Mouse (Mus musculus) liver, postnatal 0 days (tissue): ENCODE data around the gene Gxylt1. TPM values are rescaled to one million over a fixed set of nuclear protein-coding genes. Genes with fewer than 3 reads are reported as not detected.
"Not testable (repeated sequence)": the region's sequence is repeated elsewhere in the genome, so short reads cannot be mapped to it uniquely, and the experiment has no call there.

Source experiments
- ATAC-seq: fragments of 200-750 bp; cut with Nextera tagmentation; 2 replicates; pipeline ENCODE4 v1.8.0; 2017; ENCODE audit warnings: mild to moderate bottlenecking, moderate library complexity
- DNase-seq: peaks from one replicate; pipeline ENCODE4 v3.0.0-alpha.2; 2016
- H3K27ac ChIP-seq: fragments of 300-500 bp; sonication (generic); 2 replicates; pipeline ENCODE4 v1.5.1; 2014; ENCODE audit warnings: antibody characterized with exemption, moderate library complexity, mild to moderate bottlenecking, low read depth
- H3K27me3 ChIP-seq: fragments of 300-500 bp; sonication (generic); 2 replicates; pipeline ENCODE4 v1.6.1; 2014; ENCODE audit warnings: low read length, control low read depth, mixed read lengths; ENCODE audit not compliant: insufficient read depth
- H3K36me3 ChIP-seq: fragments of 300-500 bp; sonication (generic); replicated peaks from 2 replicates; pipeline ENCODE4 v1.6.1; 2014; ENCODE audit warnings: mild to moderate bottlenecking, control low read depth, low read length, moderate library complexity, mixed read lengths; ENCODE audit not compliant: insufficient read depth
- H3K4me1 ChIP-seq: fragments of 300-500 bp; sonication (generic); 2 replicates; pipeline ENCODE4 v1.6.1; 2014; ENCODE audit warnings: antibody characterized with exemption, mild to moderate bottlenecking, control low read depth; ENCODE audit not compliant: insufficient read depth
- H3K4me2 ChIP-seq: fragments of 300-500 bp; sonication (generic); 2 replicates; pipeline ENCODE4 v1.6.1; 2014; ENCODE audit warnings: low read depth, mild to moderate bottlenecking, low read length, moderate library complexity, mixed read lengths
- H3K4me3 ChIP-seq: fragments of 300-500 bp; sonication (generic); 2 replicates; pipeline ENCODE4 v1.5.1; 2014; ENCODE audit warnings: low read depth, low read length
- H3K9ac ChIP-seq: fragments of 300-500 bp; sonication (generic); replicated peaks from 2 replicates; pipeline ENCODE4 v1.6.1; 2014; ENCODE audit warnings: mild to moderate bottlenecking, moderate library complexity
- H3K9me3 ChIP-seq: fragments of 300-500 bp; sonication (generic); 2 replicates; pipeline ENCODE4 v1.6.1; 2016; ENCODE audit warnings: mild to moderate bottlenecking, control low read depth, low read length, mixed read lengths
- CTCF ChIP-seq: sonication (generic); IDR thresholded peaks from 2 replicates; pipeline ENCODE4 v1.5.1; 2016; ENCODE audit warnings: antibody characterized with exemption, low read depth
- EP300 ChIP-seq: IDR thresholded peaks from 2 replicates; pipeline ENCODE4 v1.6.1; 2016; ENCODE audit warnings: antibody characterized with exemption, low read depth, mild to moderate bottlenecking
- WGBS: fragments of 180-500 bp; shearing (Covaris S2); extraction: QIAGEN DNeasy Blood & Tissue Kit; methylation state at CpG from one replicate; pipeline ENCODE4 v1.1.7; 2014; ENCODE audit not compliant: insufficient replicate concordance; 5-methylcytosine and 5-hydroxymethylcytosine counted together
- polyA plus RNA-seq: library from polyadenylated mRNA; unstranded; fragments of >200 nt; fragmentation: Nextera tagmentation; extraction: Ambion mirVana; gene quantifications from 2 replicates; pipeline ENCODE4 v1.2.1, GENCODE M21; 2015

The Gxylt1 gene
- polyA plus RNA-seq, 1 experiment from 2014 or later, result 2.0 TPM

- no peak for ATAC-seq
- Histone ChIP-seq H3K9me3 (no peaks in the 10 kb centered on the region), H3K27ac (no peak overlapping the region), H3K4me1 (no peaks in the 10 kb centered on the region), H3K36me3 (peaks cover 22% of the 10 kb centered on the region), H3K9ac (no peak overlapping the region), H3K4me2 (no peak overlapping the region), H3K4me3 (no peak overlapping the region), H3K27me3 (no peaks in the 10 kb centered on the region)
- no peak for DNase-seq
- TF ChIP-seq EP300 (no peak), CTCF (no peak)
- WGBS, result 64% methylated on average over 8 of the region's 8 CpGs
Observed at GRCm38 (mm10) chr15:93259933-93260332, 15.0 kb downstream of the Gxylt1 start.

GRCm38 (mm10) chr15:93255295-93255694 lies 19.7 kb downstream of the Gxylt1 start:
- peaks cover 26% of the 10 kb centered on the region for H3K36me3 ChIP-seq
- 84% methylated on average over 10 of the region's 10 CpGs for WGBS

GRCm38 (mm10) chr15:93253172-93253571 lies 21.8 kb downstream of the Gxylt1 start:
- no peak overlapping the region for H3K9ac ChIP-seq
- H3K27me3 ChIP-seq, result no peaks in the 10 kb centered on the region
- no peaks in the 10 kb centered on the region for H3K4me1 ChIP-seq
- ATAC-seq (no peak), DNase-seq (no peak)
- no peak overlapping the region for H3K4me2 ChIP-seq
- no peaks in the 10 kb centered on the region for H3K9me3 ChIP-seq
- 64% methylated on average over 8 of the region's 8 CpGs for WGBS
- H3K27ac ChIP-seq, result no peak overlapping the region
- TF ChIP-seq EP300 (no peak), CTCF (no peak)
- peaks cover 20% of the 10 kb centered on the region for H3K36me3 ChIP-seq
- no peak overlapping the region for H3K4me3 ChIP-seq

More at GRCm38 (mm10) chr15:93255295-93255694, 19.7 kb downstream of the Gxylt1 start:
- no peak for TF ChIP-seq EP300
- no peak for TF ChIP-seq CTCF
- ATAC-seq (no peak), DNase-seq (no peak)
- no peak overlapping the region for H3K9ac ChIP-seq
- H3K4me1 ChIP-seq, result no peaks in the 10 kb centered on the region
- H3K4me3 ChIP-seq, result no peak overlapping the region
- H3K27ac ChIP-seq, result no peak overlapping the region
- H3K9me3 ChIP-seq, result no peaks in the 10 kb centered on the region
- no peaks in the 10 kb centered on the region for H3K27me3 ChIP-seq
- no peak overlapping the region for H3K4me2 ChIP-seq

GRCm38 (mm10) chr15:93252396-93252795 lies 22.6 kb downstream of the Gxylt1 start:
- H3K27ac ChIP-seq, result no peak overlapping the region
- H3K9ac ChIP-seq, result no peak overlapping the region
- no peak overlapping the region for H3K4me2 ChIP-seq
- H3K27me3 ChIP-seq, result no peaks in the 10 kb centered on the region
- DNase-seq (no peak), ATAC-seq (no peak)
- peaks cover 20% of the 10 kb centered on the region for H3K36me3 ChIP-seq
- H3K4me3 ChIP-seq, result no peak overlapping the region
- no peaks in the 10 kb centered on the region for H3K9me3 ChIP-seq
- H3K4me1 ChIP-seq, result no peaks in the 10 kb centered on the region
- no peak for TF ChIP-seq CTCF
- TF ChIP-seq EP300, result no peak
- 88% methylated on average over 6 of the region's 6 CpGs for WGBS

GRCm38 (mm10) chr15:93251553-93252250 lies 23.3 kb downstream of the Gxylt1 start:
- no peak for ATAC-seq
- WGBS, result 51% methylated on average over 13 of the region's 13 CpGs
- no peak for DNase-seq
- TF ChIP-seq CTCF, result peak; percentile 27; the same call in 1 of the 2 replicates
- no peak for TF ChIP-seq EP300
- Histone ChIP-seq H3K4me3 (no peak overlapping the region), H3K36me3 (peaks cover 24% of the 10 kb centered on the region), H3K27ac (no peak overlapping the region), H3K9me3 (no peaks in the 10 kb centered on the region), H3K27me3 (no peaks in the 10 kb centered on the region), H3K4me2 (no peak overlapping the region), H3K4me1 (no peaks in the 10 kb centered on the region), H3K9ac (no peak overlapping the region)

GRCm38 (mm10) chr15:93243202-93243601 lies 31.8 kb downstream of the Gxylt1 start:
- Histone ChIP-seq H3K4me3 (no peak overlapping the region), H3K9me3 (no peaks in the 10 kb centered on the region; the same call in 1 of the 2 replicates), H3K9ac (no peak overlapping the region), H3K36me3 (peaks cover 15% of the 10 kb centered on the region), H3K4me2 (no peak overlapping the region), H3K27ac (no peak overlapping the region), H3K27me3 (no peaks in the 10 kb centered on the region), H3K4me1 (no peaks in the 10 kb centered on the region)
- 90% methylated on average over 10 of the region's 10 CpGs for WGBS
- TF ChIP-seq EP300, result no peak
- TF ChIP-seq CTCF, result no peak
- no peak for DNase-seq
- ATAC-seq, result no peak

- H3K27ac ChIP-seq, H3K4me1 ChIP-seq, ATAC-seq, DNase-seq, H3K27me3 ChIP-seq, H3K9me3 ChIP-seq, H3K4me3 ChIP-seq, H3K4me2 ChIP-seq, H3K9ac ChIP-seq, H3K36me3 ChIP-seq: not testable (repeated sequence)
- 86% methylated on average over 10 of the region's 10 CpGs for WGBS
Observed at GRCm38 (mm10) chr15:93236456-93236855, 38.5 kb downstream of the Gxylt1 start.
